Mouse (Mus musculus) MEL (cell line): ENCODE measurements around the gene Arntl. TPM values are rescaled to one million over a fixed set of nuclear protein-coding genes. Genes with fewer than 3 reads are reported as not detected.

Source experiments
- DNase-seq: peaks from one replicate; pipeline ENCODE4 v3.0.0; 2011; ENCODE audit warnings: low read depth, low spot score
- H3K27ac ChIP-seq: 2 replicates; pipeline ENCODE4 v1.5.1; 2012; ENCODE audit warnings: low read depth, mild to moderate bottlenecking, control low read depth, low read length, moderate library complexity; ENCODE audit not compliant: control insufficient read depth
- H3K27me3 ChIP-seq, 2 experiments: fragments of 150-350 bp in 1 of 2; sonication (generic) in 1 of 2; 2 replicates each; pipeline ENCODE4 v1.6.1; 2012; ENCODE audit warnings: low read length in 2 of 2, mild to moderate bottlenecking in 2 of 2, improper control_type of control experiment in 1 of 2, moderate library complexity in 1 of 2; ENCODE audit not compliant: insufficient read depth in 2 of 2, control insufficient read depth in 1 of 2
- H3K36me3 ChIP-seq, 2 experiments: 2 replicates each; pipeline ENCODE4 v1.6.1; 2012 to 2014; ENCODE audit warnings: low read length in 2 of 2, improper control_type of control experiment in 1 of 2, inconsistent platforms in 1 of 2, mild to moderate bottlenecking in 1 of 2; ENCODE audit not compliant: insufficient read depth in 2 of 2, control insufficient read depth in 1 of 2
- H3K4me1 ChIP-seq, 2 experiments: fragments of 150-350 bp in 1 of 2; sonication (generic) in 1 of 2; 2 replicates each; pipeline ENCODE4 v1.6.1; 2012; ENCODE audit warnings: low read length in 2 of 2, improper control_type of control experiment in 1 of 2, mild to moderate bottlenecking in 1 of 2; ENCODE audit not compliant: insufficient read depth in 2 of 2, control insufficient read depth in 1 of 2
- H3K4me3 ChIP-seq, 2 experiments: fragments of 150-350 bp in 1 of 2; sonication (generic) in 1 of 2; 2 replicates each; pipeline ENCODE4 v1.5.1; 2012; ENCODE audit warnings: low read depth in 2 of 2, low read length in 2 of 2, mild to moderate bottlenecking in 2 of 2, moderate library complexity in 2 of 2, control low read depth in 1 of 2, improper control_type of control experiment in 1 of 2; ENCODE audit not compliant: control insufficient read depth in 1 of 2, insufficient read depth in 1 of 2
- H3K79me2 ChIP-seq: 2 replicates; pipeline ENCODE4 v1.6.1; 2012; ENCODE audit warnings: mild to moderate bottlenecking, low read length, moderate library complexity; ENCODE audit not compliant: control insufficient read depth, poor library complexity, insufficient read depth
- H3K9ac ChIP-seq: 2 replicates; pipeline ENCODE4 v1.6.1; 2012; ENCODE audit warnings: low read depth, mild to moderate bottlenecking, control low read depth, low read length, moderate library complexity; ENCODE audit not compliant: control insufficient read depth, poor library complexity, severe bottlenecking
- H3K9me3 ChIP-seq: fragments of 150-350 bp; sonication (generic); replicated peaks from 2 replicates; pipeline ENCODE4 v1.6.1; 2012; ENCODE audit warnings: mild to moderate bottlenecking, low read length, improper control_type of control experiment, moderate library complexity; ENCODE audit not compliant: insufficient read depth
- BHLHE40 ChIP-seq: IDR thresholded peaks from 2 replicates; pipeline ENCODE4 v1.6.1; 2012; ENCODE audit warnings: low read depth, mild to moderate bottlenecking, inconsistent platforms, low read length, improper control_type of control experiment, borderline replicate concordance
- E2F4 ChIP-seq: IDR thresholded peaks from 2 replicates; pipeline ENCODE4 v1.6.1; 2011; ENCODE audit warnings: low read depth, low read length, improper control_type of control experiment, borderline replicate concordance
- GABPA ChIP-seq: IDR thresholded peaks from 2 replicates; pipeline ENCODE4 v1.6.1; 2012; ENCODE audit warnings: low read depth, mild to moderate bottlenecking, inconsistent platforms, low read length, improper control_type of control experiment, moderate library complexity
- JUND ChIP-seq: IDR thresholded peaks from 2 replicates; pipeline ENCODE4 v1.6.1; 2011; ENCODE audit warnings: low read depth, mild to moderate bottlenecking, improper control_type of control experiment, low read length
- MAFK ChIP-seq: IDR thresholded peaks from 2 replicates; pipeline ENCODE4 v1.6.1; 2011; ENCODE audit warnings: low read depth, mild to moderate bottlenecking, low read length, improper control_type of control experiment, borderline replicate concordance
- MXI1 ChIP-seq: IDR thresholded peaks from 2 replicates; pipeline ENCODE4 v1.6.1; 2011; ENCODE audit warnings: mild to moderate bottlenecking, low read depth, low read length, improper control_type of control experiment
- MYC ChIP-seq: IDR thresholded peaks from 2 replicates; pipeline ENCODE4 v1.6.1; 2011; ENCODE audit warnings: low read depth, mild to moderate bottlenecking, low read length, improper control_type of control experiment, moderate library complexity
- POLR2AphosphoS5 ChIP-seq: IDR thresholded peaks from 2 replicates; pipeline ENCODE4 v1.6.1; 2012; ENCODE audit warnings: low read depth, borderline replicate concordance, mild to moderate bottlenecking, inconsistent platforms, low read length, moderate library complexity, mixed read lengths
- RCOR1 ChIP-seq: IDR thresholded peaks from 2 replicates; pipeline ENCODE4 v1.6.1; 2012; ENCODE audit warnings: low read depth, mild to moderate bottlenecking, inconsistent platforms, low read length, improper control_type of control experiment
- ZNF384 ChIP-seq: IDR thresholded peaks from 2 replicates; pipeline ENCODE4 v1.6.1; 2012; ENCODE audit warnings: low read depth, mild to moderate bottlenecking, inconsistent platforms, low read length, improper control_type of control experiment
- polyA plus RNA-seq, 2 experiments: library from polyadenylated mRNA; stranded (reverse) in 1 of 2; unstranded in 1 of 2; fragments of >175 nt in 1 of 2; fragments of >200 nt in 1 of 2; gene quantifications; 2 replicates each; pipeline versions ENCODE4 v1.2.1 to v1.2.4; 2012; ENCODE audit warnings: low replicate concordance in 2 of 2, low read depth in 1 of 2; ENCODE audit not compliant: insufficient read length in 2 of 2, insufficient read depth in 1 of 2, missing spikeins in 1 of 2
- total RNA-seq: library from RNA; depleted of rRNA; stranded (reverse); fragments of 300-350 nt; gene quantifications from 2 replicates; pipeline ENCODE4 v1.2.3, GENCODE M21; 2012

Arntl gene
- total and polyA plus RNA-seq, 3 experiments: 2.0 to 4.5 TPM; not detected in 1

- no peak overlapping the region for H3K4me3 ChIP-seq
- H3K27me3 ChIP-seq: no peaks in the 10 kb centered on the region
- H3K4me1 ChIP-seq: no peaks in the 10 kb centered on the region
- no peak overlapping the region for H3K27ac ChIP-seq
- H3K79me2 ChIP-seq: no peaks in the 10 kb centered on the region
- peaks cover 0 to 6% of the 10 kb centered on the region in 2 experiments; a peak in 2 of 4 replicates for H3K36me3 ChIP-seq
- no peak overlapping the region for H3K9ac ChIP-seq
- DNase-seq: no peak
- no peaks in the 10 kb centered on the region for H3K9me3 ChIP-seq
- TF ChIP-seq GABPA: no peak
- no peak for TF ChIP-seq POLR2AphosphoS5
- TF ChIP-seq E2F4: no peak
- no peak for TF ChIP-seq BHLHE40
- TF ChIP-seq MYC: no peak
- no peak for TF ChIP-seq MXI1
- TF ChIP-seq RCOR1: no peak
These were observed 112.9 kb downstream of the Arntl start for GRCm38 (mm10) chr7:113320128-113320527.

GRCm38 (mm10) chr7:113334036-113334435, 126.8 kb downstream of the Arntl start:
- Histone ChIP-seq H3K9me3 (no peaks in the 10 kb centered on the region), H3K79me2 (no peaks in the 10 kb centered on the region), H3K4me1 (no peaks in the 10 kb centered on the region), H3K27me3 (no peaks in the 10 kb centered on the region), H3K27ac (no peak overlapping the region), H3K9ac (no peak overlapping the region), H3K4me3 (no peak overlapping the region), H3K36me3 (no peaks in the 10 kb centered on the region)
- DNase-seq: no peak
- TF ChIP-seq GABPA: no peak
- no peak for TF ChIP-seq MXI1
- TF ChIP-seq, all 39 proteins: peak for 0

- no peak overlapping the region for H3K9ac ChIP-seq
- H3K4me3 ChIP-seq: no peak overlapping the region
- no peaks in the 10 kb centered on the region for H3K4me1 ChIP-seq
- no peaks in the 10 kb centered on the region for H3K79me2 ChIP-seq
- no peak for DNase-seq
- no peaks in the 10 kb centered on the region for H3K36me3 ChIP-seq
- no peaks in the 10 kb centered on the region for H3K27me3 ChIP-seq
- H3K27ac ChIP-seq: no peak overlapping the region
- no peaks in the 10 kb centered on the region for H3K9me3 ChIP-seq
- TF ChIP-seq MAFK (no peak), MYC (no peak), ZNF384 (no peak), JUND (no peak)
These were observed 128.0 kb downstream of the Arntl start for GRCm38 (mm10) chr7:113335250-113335649.
